Mouse (Mus musculus): ENCODE data around the gene Ung. TPM values are rescaled to one million over a fixed set of nuclear protein-coding genes. Genes with fewer than 3 reads are reported as not detected.

The Ung gene
- total and polyA plus RNA-seq, 2 experiments from 2014 or later: 6.7 to 9.1 TPM

DNA sequence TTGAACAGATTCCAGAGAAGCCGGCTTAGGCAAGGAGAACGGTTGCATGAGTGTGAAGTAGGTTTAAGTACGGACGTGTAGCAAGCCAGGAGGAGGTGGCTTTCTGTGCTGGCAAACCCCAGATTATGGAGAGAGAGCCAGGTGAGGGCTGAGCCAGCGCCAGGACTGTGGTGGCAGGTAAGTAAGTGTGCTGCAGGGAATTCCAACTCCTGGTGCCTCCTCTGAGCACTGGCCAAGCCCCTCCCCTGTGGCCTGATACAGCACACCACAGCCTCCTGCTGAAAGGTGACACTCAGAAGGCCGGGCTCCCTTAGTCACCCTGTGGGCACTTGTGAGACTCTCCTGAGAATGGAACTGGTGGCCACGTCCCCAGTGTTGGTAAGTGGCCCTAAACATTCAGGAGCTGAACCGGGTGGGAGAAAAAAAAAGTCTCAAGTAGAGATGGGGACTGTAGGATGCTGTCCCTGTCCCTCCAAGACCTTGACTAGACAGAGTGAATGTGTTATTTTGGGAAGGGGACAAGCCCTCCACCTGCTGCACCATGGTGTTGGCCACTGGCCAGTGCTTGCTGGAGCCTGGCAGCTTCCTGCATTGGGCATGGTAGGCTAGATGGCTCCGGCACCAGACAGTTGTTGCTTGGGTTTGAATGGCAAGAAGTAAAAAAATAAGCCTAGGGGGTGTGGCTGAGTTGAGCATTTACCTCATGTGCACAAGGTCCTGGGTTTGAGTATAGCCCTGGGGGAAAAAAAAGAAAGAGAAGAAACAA is 25.2 kb downstream of the Ung start:
- Histone ChIP-seq H3K9me3 (ENCODE audit: low read length) (no peaks in the 10 kb centered on the region), H3K4me1 (ENCODE audit: insufficient read depth) (no peaks in the 10 kb centered on the region), H3K27me3 (ENCODE audit: insufficient read depth, low read length) (no peaks in the 10 kb centered on the region), H3K9ac (no peak overlapping the region), H3K36me3 (ENCODE audit: insufficient read depth) (no peaks in the 10 kb centered on the region), H3K27ac (ENCODE audit: low read depth, low read length) (no peak overlapping the region), H3K4me3 (ENCODE audit: low read depth, low read length) (no peak overlapping the region), H3K4me2 (ENCODE audit: low read depth) (no peak overlapping the region)
- ATAC-seq (no peak), DNase-seq (no peak)
- 62% methylated on average over 9 of the region's 9 CpGs for WGBS
- TF ChIP-seq CTCF (IDR thresholded peaks at IDR 0.05; ENCODE audit: low read depth): no peak

DNA sequence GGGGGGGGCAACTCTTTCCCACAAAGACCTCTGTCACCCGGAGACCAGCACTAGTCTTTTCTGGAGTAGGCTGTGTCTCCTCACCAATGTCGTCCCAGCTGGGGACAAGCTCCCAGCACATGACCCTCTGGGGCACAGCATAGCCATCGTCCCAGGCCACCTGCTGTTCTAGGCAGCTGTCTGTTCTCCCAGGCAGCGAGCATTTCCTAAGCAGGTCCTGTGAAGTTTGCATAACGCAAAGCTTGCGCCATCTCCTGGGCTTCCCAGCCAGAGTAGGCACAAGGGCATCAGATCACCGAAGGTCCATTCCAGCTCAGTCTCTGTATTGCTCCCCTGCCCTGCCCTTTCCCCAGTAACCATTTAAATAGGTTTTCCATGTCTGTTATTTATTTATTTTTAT is 27.1 kb downstream of the Ung start:
- Histone ChIP-seq H3K4me3 (ENCODE audit: low read depth, low read length) (no peak overlapping the region), H3K36me3 (ENCODE audit: insufficient read depth) (no peaks in the 10 kb centered on the region), H3K4me1 (ENCODE audit: insufficient read depth) (no peaks in the 10 kb centered on the region), H3K9ac (no peak overlapping the region), H3K27me3 (ENCODE audit: insufficient read depth, low read length) (no peaks in the 10 kb centered on the region), H3K4me2 (ENCODE audit: low read depth) (no peak overlapping the region), H3K27ac (ENCODE audit: low read depth, low read length) (no peak overlapping the region), H3K9me3 (ENCODE audit: low read length) (no peaks in the 10 kb centered on the region)
- 63% methylated on average over 7 of the region's 7 CpGs for WGBS
- ATAC-seq: no peak
- TF ChIP-seq CTCF (IDR thresholded peaks at IDR 0.05; ENCODE audit: low read depth): no peak
- no peak for DNase-seq

DNA sequence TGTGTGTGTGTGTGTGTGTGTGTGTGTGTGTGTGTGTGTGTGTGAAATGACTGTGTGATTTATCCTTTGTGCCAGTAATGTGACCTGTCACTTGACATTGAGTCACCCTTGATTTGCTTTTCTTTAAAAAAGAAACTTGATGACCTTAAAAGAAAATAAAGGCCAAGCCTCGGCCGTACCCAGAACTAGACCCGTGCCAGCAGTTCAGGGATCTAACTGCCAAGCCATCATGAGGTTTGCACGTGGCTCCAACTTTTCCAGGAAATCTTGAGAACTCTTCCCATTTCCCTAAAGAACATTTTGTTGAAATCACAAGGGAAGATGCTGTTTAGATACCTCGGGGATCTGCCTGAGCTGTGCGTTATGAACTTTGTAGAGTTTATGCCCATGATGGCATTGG is 31.2 kb downstream of the Ung start:
- no peak for TF ChIP-seq CTCF (IDR thresholded peaks at IDR 0.05; ENCODE audit: low read depth)
- Histone ChIP-seq H3K4me3 (ENCODE audit: low read depth, low read length) (no peak overlapping the region), H3K27me3 (ENCODE audit: insufficient read depth, low read length) (no peaks in the 10 kb centered on the region), H3K4me1 (ENCODE audit: insufficient read depth) (no peaks in the 10 kb centered on the region), H3K36me3 (ENCODE audit: insufficient read depth) (no peaks in the 10 kb centered on the region), H3K4me2 (ENCODE audit: low read depth) (no peak overlapping the region), H3K9me3 (ENCODE audit: low read length) (no peaks in the 10 kb centered on the region), H3K27ac (ENCODE audit: low read depth, low read length) (no peak overlapping the region), H3K9ac (no peak overlapping the region)
- ATAC-seq (no peak), DNase-seq (no peak)
- WGBS: 85% methylated on average over 6 of the region's 6 CpGs

GRCm38 (mm10) chr5:114162106-114162815 is 32.1 kb downstream of the Ung start:
- Histone ChIP-seq H3K27ac (ENCODE audit: low read depth, low read length) (no peak overlapping the region), H3K9me3 (ENCODE audit: low read length) (no peaks in the 10 kb centered on the region), H3K4me3 (ENCODE audit: low read depth, low read length) (no peak overlapping the region), H3K4me1 (ENCODE audit: insufficient read depth) (no peaks in the 10 kb centered on the region), H3K27me3 (ENCODE audit: insufficient read depth, low read length) (no peaks in the 10 kb centered on the region), H3K9ac (no peak overlapping the region), H3K4me2 (ENCODE audit: low read depth) (no peak overlapping the region), H3K36me3 (ENCODE audit: insufficient read depth) (no peaks in the 10 kb centered on the region)
- WGBS: 55% methylated on average over 12 of the region's 12 CpGs
- DNase-seq (no peak), ATAC-seq (no peak)
- TF ChIP-seq CTCF (IDR thresholded peaks at IDR 0.05; ENCODE audit: low read depth): peak; percentile 49

- DNase-seq: peak; percentile 51
- H3K9ac ChIP-seq: no peak overlapping the region
- peak; percentile 51 for ATAC-seq
These were observed 33.0 kb downstream of the Ung start for GRCm38 (mm10) chr5:114163117-114163696.

GRCm38 (mm10) chr5:114170345-114170744 is 40.2 kb downstream of the Ung start:
- peaks cover 10% of the 10 kb centered on the region for H3K27me3 ChIP-seq (ENCODE audit: insufficient read depth, low read length)
- DNase-seq: no peak
- no peak overlapping the region for H3K9ac ChIP-seq
- no peak for ATAC-seq
- H3K36me3 ChIP-seq (ENCODE audit: insufficient read depth): no peaks in the 10 kb centered on the region
- no peak overlapping the region for H3K27ac ChIP-seq (ENCODE audit: low read depth, low read length)
- H3K4me1 ChIP-seq (ENCODE audit: insufficient read depth): no peaks in the 10 kb centered on the region
- no peak overlapping the region for H3K4me2 ChIP-seq (ENCODE audit: low read depth)
- no peaks in the 10 kb centered on the region for H3K9me3 ChIP-seq (ENCODE audit: low read length)
- H3K4me3 ChIP-seq (ENCODE audit: low read depth, low read length): no peak overlapping the region
- WGBS: 89% methylated on average over 7 of the region's 7 CpGs
- TF ChIP-seq CTCF (IDR thresholded peaks at IDR 0.05; ENCODE audit: low read depth): no peak

More at GRCm38 (mm10) chr5:114163117-114163696, 33.0 kb downstream of the Ung start:
- H3K27ac ChIP-seq (ENCODE audit: low read depth, low read length): no peak overlapping the region
- H3K36me3 ChIP-seq (ENCODE audit: insufficient read depth): no peaks in the 10 kb centered on the region
- no peak overlapping the region for H3K4me2 ChIP-seq (ENCODE audit: low read depth)
- no peak for TF ChIP-seq CTCF (IDR thresholded peaks at IDR 0.05; ENCODE audit: low read depth)
- no peak overlapping the region for H3K4me3 ChIP-seq (ENCODE audit: low read depth, low read length)
- no peaks in the 10 kb centered on the region for H3K9me3 ChIP-seq (ENCODE audit: low read length)
- 55% methylated on average over 6 of the region's 6 CpGs for WGBS
- H3K27me3 ChIP-seq (ENCODE audit: insufficient read depth, low read length): no peaks in the 10 kb centered on the region
- H3K4me1 ChIP-seq (ENCODE audit: insufficient read depth): no peaks in the 10 kb centered on the region

- Histone ChIP-seq H3K9me3 (ENCODE audit: low read length) (no peaks in the 10 kb centered on the region), H3K4me3 (ENCODE audit: low read depth, low read length) (no peak overlapping the region), H3K36me3 (ENCODE audit: insufficient read depth) (no peaks in the 10 kb centered on the region), H3K27ac (ENCODE audit: low read depth, low read length) (no peak overlapping the region), H3K4me2 (ENCODE audit: low read depth) (no peak overlapping the region), H3K9ac (no peak overlapping the region), H3K27me3 (ENCODE audit: insufficient read depth, low read length) (peaks cover 16% of the 10 kb centered on the region), H3K4me1 (ENCODE audit: insufficient read depth) (no peaks in the 10 kb centered on the region)
- ATAC-seq (no peak), DNase-seq (no peak)
- no peak for TF ChIP-seq CTCF (IDR thresholded peaks at IDR 0.05; ENCODE audit: low read depth)
- WGBS: 92% methylated on average over 3 of the region's 3 CpGs
These were observed 42.8 kb downstream of the Ung start for GRCm38 (mm10) chr5:114172936-114173335.
